Mouse (Mus musculus): ENCODE measurements around the gene 2810004N23Rik.

DNA sequence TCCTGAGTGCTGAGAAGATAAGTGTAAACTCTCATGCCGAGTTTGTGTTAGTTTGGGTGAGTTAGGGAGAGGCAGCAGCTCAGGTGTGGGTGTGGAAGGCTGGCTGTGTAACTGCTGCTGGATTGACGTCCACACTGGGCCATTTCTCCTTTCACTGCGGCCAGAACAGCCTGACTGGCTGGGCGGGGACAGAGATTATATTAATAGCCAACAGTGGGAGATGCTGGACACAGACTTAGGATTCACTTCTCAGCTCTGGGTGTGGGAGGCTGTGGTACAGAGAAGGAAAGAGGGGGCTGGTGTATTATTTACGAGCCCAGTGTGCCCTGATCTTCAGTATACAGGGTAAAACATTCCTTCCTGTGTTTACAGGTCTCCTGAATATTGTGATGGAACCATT lies 15.2 kb upstream of the 2810004N23Rik start:
- TF ChIP-seq E2F4 (IDR thresholded peaks at IDR 0.05; ENCODE audit: borderline replicate concordance, low read depth, low read length) (no peak), NRF1 (IDR thresholded peaks at IDR 0.05; ENCODE audit: insufficient read depth, low read depth, low read length, poor library complexity, severe bottlenecking) (no peak)

Data from MEL (cell line).